Mouse (Mus musculus): ENCODE measurements around the gene Acvr1b.

The Acvr1b gene

DNA sequence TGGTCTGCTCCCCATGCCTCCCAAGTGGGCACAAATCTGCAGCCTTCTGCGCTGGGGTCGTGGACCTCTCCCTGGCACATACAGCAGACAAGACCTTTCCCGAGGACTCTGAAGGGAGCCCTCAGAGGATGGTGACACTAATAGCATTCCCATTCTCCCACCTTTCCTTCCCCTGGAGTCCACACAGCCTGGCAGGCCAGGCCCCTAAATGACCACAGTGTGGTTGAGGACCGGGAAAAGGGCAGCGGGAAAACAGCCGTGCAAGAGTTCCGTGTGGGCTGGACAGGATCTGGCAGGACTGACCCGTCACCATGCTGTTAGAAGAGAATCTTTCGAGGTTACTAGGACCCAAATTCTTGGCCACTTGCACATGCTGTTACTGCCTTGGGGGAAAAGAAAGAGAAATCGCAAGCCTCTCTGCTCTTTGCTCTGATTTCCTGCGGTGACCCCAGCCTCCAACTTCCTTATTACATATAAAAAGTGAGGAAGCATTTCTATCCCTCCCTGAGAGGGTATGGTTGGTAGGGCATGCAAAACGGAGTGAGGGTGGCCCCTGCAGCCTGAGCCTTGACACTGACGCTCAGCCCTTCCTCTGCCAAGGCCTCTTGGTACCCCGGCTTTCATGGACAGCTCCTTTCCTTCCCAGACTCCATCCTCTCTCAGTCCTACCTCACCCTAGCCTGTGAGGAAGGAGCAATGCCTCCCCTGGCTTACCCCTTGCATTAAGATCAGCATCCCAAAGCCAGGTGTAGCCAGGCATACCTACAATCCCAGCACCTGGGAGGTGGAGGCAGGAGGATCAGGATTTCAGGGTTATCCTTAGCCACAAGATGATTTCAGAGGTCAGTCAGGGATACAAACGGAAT is 27.5 kb upstream of the Acvr1b start:
- no peak for DNase-seq (ENCODE audit: low read depth, low spot score)

GRCm38 (mm10) chr15:101147115-101147909 is 26.6 kb upstream of the Acvr1b start:
- DNase-seq (ENCODE audit: low read depth, low spot score): peak; percentile 29

GRCm38 (mm10) chr15:101147910-101148273 is 26.0 kb upstream of the Acvr1b start:
- no peak for DNase-seq (ENCODE audit: low read depth, low spot score)

- DNase-seq (ENCODE audit: low read depth, low spot score): no peak
Observed at GRCm38 (mm10) chr15:101148604-101149003, 25.3 kb upstream of the Acvr1b start.

- DNase-seq (ENCODE audit: low read depth, low spot score): no peak
Observed at GRCm38 (mm10) chr15:101151409-101152261, 22.2 kb upstream of the Acvr1b start.

GRCm38 (mm10) chr15:101154700-101155616 is 18.9 kb upstream of the Acvr1b start:
- DNase-seq (ENCODE audit: low read depth, low spot score): no peak

DNA sequence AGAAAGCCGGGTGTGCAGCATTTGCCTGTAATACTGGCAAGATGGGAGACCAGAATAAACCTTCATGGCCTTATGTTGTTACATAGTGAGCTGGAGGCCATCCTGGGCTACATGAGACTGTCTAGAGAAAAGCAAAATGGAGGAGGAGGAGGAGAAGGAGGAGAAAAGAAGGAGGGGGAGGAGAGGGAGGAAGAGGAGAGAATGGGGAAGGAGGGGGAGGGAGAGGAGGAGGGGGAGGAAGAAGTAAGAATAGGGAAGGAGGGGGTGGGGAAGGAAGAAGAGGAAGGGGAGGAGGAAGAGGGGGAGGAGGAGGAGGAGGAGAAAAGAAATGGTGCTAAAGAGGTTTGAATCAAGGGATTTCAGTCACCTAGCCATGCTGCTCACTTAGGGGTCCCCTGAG is 13.7 kb upstream of the Acvr1b start:
- DNase-seq (ENCODE audit: low read depth, low spot score): no peak

DNA sequence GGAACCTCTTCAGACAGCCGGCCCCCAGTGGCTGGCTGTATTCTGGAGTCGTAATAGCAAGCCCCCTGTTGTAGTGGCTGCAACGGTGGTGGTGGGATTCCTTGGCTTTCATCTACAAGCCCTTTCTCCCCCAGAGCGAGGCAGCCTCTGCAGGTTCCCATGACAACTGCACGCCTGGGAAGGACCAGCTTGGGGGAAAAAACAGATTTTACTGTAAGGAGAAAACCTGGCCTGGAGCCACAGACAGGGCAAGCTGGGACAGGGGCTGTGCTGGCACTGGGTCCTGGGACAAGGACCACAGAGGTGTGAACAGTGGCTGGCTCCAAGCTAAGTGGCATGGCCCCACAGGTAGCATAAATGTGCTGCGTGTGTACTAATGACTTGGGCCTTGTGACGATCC is 13.3 kb upstream of the Acvr1b start:
- DNase-seq (ENCODE audit: low read depth, low spot score): no peak

DNA sequence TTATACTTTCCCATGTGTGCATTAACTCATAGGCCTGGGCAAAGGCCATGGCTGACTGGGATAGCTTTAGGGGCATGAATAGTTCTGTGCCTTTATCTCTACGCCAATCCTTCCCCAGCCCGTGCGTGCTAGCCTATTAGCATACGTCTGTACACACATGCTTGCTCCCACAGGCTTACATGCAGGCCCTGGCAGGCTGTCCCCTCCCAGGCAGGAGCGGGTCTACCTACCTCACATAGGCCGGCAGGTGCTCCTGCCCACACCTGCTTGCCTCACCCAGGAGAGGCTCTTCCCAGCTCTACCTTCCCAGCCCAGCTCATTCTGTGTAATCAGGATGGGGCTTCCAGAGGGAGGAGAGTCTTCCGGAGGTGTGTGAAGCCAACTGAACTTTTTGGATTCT is 12.3 kb upstream of the Acvr1b start:
- no peak for DNase-seq (ENCODE audit: low read depth, low spot score)

DNA sequence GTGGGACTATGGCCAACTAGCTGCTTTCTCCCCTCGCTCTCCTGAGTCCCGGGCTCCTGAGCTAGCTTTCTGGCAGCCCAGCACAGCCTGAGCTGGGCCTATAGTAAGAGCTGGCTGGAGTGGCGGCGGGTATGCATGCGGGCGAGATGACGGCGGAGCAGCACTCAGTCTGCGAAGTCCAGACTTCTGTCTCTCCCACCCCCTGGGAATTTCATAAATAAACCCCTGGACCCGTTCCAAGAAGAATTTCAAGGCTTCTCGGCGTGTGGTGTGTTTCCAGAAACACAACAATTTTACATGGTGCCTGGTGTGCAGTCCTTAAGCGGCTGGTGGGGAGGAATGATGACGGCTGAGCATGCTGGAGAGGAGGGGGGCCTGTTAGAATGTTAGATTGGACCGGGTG is 10.8 kb upstream of the Acvr1b start:
- DNase-seq (ENCODE audit: low read depth, low spot score): no peak

GRCm38 (mm10) chr15:101163854-101164253 is 10.0 kb upstream of the Acvr1b start:
- no peak for DNase-seq (ENCODE audit: low read depth, low spot score)

DNA sequence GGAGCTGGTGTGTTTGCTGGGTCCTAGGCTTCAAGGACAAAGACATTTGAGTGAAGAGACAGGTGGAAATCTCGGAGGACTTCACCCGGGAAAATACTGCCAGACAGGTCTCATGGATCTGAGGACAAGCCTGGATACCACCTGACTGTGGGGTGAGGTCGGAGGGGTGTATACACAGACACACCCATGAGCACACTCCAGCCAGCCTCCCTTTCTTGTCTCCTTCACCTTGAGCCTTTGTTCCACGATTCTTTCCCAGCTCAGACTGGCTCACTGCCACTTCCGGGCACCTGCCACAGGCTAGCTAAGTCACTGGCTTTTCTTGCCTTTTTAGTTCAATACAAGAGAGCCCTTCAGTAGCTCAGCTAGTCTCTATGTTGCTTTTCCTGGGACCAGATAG is 9.6 kb upstream of the Acvr1b start:
- no peak for DNase-seq (ENCODE audit: low read depth, low spot score)

- DNase-seq (ENCODE audit: low read depth, low spot score): no peak
Observed at GRCm38 (mm10) chr15:101165658-101166437, 8.0 kb upstream of the Acvr1b start.

DNA sequence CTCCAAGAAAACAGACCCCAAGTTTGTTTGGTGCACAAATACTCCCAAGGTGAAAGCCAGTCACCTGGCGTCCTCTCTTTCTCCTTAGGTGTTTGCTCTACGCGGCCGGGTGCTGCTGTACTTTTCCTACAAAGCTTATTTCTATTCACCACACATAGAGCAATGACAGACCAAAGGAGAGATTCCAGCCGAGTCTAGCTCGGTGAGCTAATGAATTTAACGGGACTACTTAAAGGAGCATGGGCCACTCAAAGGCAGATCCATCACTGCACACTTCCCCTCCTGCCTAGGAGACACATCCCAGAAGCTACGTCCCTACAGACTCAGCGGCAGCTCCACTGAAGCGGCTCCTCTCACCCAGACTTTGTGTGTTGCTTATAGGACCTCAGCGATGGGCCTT is 6.3 kb upstream of the Acvr1b start:
- DNase-seq (ENCODE audit: low read depth, low spot score): no peak

- no peak for DNase-seq (ENCODE audit: low read depth, low spot score)
Observed at GRCm38 (mm10) chr15:101169910-101170309, 4.0 kb upstream of the Acvr1b start.

DNA sequence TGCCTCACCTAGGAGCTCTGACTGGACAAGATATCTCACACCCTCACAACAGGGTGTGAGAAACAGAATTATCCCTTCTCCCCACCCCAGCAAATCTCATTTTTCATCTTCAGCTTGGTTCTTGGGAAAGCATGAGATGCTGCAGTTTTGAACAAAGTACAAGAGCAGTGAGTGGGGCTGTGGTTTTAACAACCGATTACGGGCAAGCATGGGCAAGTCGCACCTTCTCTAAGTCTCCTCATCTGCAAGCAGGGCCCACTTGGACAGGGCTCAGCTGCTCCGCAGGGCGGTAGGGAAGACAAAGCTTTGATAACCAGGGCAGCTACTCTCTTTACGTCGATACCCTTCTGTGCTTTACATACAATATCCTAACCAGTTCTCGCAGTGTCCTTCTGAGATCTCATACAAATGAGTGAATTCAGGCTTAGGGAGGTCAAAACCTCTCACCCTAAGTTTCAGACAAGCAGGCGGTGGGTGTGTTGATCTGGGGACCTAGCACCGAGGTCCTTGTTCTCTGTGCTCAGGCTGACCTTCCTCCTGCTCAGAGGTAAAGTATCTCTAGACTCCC is 3.4 kb upstream of the Acvr1b start:
- no peak for DNase-seq (ENCODE audit: low read depth, low spot score)

DNA sequence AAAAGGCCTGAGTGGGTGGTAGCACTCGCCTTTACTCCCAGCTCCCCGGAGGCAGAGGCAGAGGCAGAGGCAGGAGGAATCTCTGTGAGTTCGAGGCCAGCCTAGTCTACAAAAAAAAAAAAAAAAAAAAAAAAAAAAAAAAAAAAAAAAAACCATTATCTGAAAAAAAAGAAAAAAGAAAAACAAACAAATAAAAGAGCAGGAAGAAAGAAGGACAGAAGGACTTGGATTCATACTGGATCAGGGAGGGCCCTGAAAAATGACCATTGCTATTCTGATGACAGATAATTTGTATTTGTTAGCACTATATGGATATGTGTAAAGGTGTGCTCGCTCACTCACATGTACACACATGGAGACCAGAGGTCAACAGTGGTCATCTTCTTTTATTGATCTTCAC is 2.6 kb upstream of the Acvr1b start:
- no peak for DNase-seq (ENCODE audit: low read depth, low spot score)

DNA sequence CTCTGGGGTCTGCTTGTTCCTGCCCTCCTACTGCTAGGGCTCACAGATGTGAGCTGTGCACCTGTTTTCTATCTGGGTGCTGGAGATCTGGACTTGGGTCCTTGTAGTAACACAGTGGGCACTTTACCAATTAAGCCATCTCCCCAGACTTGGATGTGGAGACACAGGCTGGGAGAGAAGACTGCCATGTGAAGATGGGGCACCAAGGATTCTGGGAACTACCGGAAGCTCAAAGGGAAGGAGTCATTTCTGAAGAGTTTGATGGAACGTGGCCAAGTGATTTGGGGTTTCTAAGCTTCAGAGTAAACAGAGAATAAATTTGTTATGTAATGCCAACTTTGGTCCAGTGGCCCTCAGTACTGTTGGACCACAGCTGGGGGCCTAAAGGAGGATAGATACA is 1.9 kb upstream of the Acvr1b start:
- no peak for DNase-seq (ENCODE audit: low read depth, low spot score)

DNA sequence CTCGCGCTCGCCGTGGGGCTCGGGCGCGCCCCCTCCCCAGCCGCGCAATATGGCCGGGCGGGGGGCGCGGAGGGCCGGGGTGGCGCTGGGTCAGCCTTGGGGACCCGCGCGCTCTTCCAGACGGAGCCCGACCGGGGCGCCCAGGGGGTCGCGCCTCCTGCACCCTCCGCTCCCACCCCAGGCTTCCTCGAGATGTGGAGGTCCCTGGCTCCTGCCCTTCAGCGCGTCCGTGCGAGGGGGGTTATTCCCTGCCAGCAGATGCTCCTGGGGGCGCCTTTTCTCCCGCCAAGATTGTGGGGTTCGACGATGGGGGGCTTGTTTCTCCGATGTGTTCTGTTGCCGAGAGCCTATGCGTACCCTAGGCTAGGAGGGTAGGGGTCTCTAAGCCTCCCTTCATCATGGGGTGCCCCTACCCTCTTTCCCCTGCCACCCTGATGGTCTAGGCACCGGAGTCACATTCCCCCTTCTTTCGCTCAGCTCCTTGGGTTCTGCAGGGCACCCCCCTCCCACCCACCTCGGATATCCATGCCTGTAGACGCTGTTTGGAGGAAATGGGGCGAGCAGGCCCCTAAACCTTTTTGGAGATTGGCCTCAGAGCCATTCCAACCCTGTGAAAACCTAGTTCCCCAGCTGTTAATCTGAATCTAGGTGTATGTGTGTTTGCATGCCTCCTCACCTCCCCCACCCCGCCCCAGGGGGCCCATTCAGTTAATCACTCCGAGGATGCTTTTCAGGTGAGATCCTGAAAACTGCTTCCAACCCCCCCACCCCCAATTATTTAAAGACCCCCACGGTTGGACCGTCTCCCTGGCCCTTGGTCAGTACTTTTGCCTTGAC is 645 bp downstream of the Acvr1b start:
- DNase-seq (ENCODE audit: low read depth, low spot score): no peak
